Mouse (Mus musculus) naive thymus-derived CD4-positive, alpha-beta T cell, adult 5 months (primary cell): Measurements from ENCODE around the gene Xlr3c. TPM values are rescaled to one million over a fixed set of nuclear protein-coding genes. Genes with fewer than 3 reads are reported as not detected.

Experiments used
- polyA plus RNA-seq: library from polyadenylated mRNA; unstranded; fragments of 100-300 nt; shearing (Covaris generic); gene quantifications from one replicate; pipeline ENCODE4 v1.2.1, GENCODE M21; 2017

Gene Xlr3c
- polyA plus RNA-seq = not detected

GRCm38 (mm10) chrX:73265270-73265669, at the start of gene Xlr3c:
Xlr3c (minus strand) TSS chrX:73265390.

GRCm38 (mm10) chrX:73292876-73293275, 27.7 kb upstream of the Xlr3c start, which contains the start of the genes Xlr5a and Xlr5c:
Xlr5a (minus strand) TSS chrX:73292976.
Xlr5c (minus strand) TSS chrX:73292976.

GRCm38 (mm10) chrX:73242821-73243325, 22.3 kb downstream of the Xlr3c start, which contains the start of gene Xlr4c:
Xlr4c (minus strand) TSS chrX:73243130.

GRCm38 (mm10) chrX:73227914-73228605, 37.1 kb downstream of the Xlr3c start, which contains the start of gene F8a:
F8a (plus strand) TSS chrX:73228291.

GRCm38 (mm10) chrX:73213819-73214564, 51.2 kb downstream of the Xlr3c start, which contains the start of gene Xlr4b:
Xlr4b (plus strand) TSS chrX:73214333.

Other genes with a start within 250 kb of the Xlr3c start
- gene Pnma5, start 228.3 kb downstream of the Xlr3c start, polyA plus RNA-seq = not detected
- gene Pnma3, start 200.6 kb downstream of the Xlr3c start, polyA plus RNA-seq = not detected
- gene Xlr4a, start 182.9 kb downstream of the Xlr3c start, polyA plus RNA-seq = 57.4 TPM
- 1.7 TPM for gene Xlr3a, start 168.3 kb downstream of the Xlr3c start, polyA plus RNA-seq
- 0.17 TPM for gene Gm14685, start 148.3 kb downstream of the Xlr3c start, polyA plus RNA-seq
- not detected for gene Xlr5b, start 116.6 kb downstream of the Xlr3c start, polyA plus RNA-seq
- not detected for gene DXBay18, start 115.9 kb downstream of the Xlr3c start, polyA plus RNA-seq
- not detected for gene Spin2d, start 88.4 kb downstream of the Xlr3c start, polyA plus RNA-seq
- 29.1 TPM for gene Xlr3b, start 73.2 kb downstream of the Xlr3c start, polyA plus RNA-seq
- 116 TPM for gene Xlr4b, start 51.1 kb downstream of the Xlr3c start, polyA plus RNA-seq
- gene F8a, start 37.1 kb downstream of the Xlr3c start, polyA plus RNA-seq = 21.3 TPM
- 66.4 TPM for gene Xlr4c, start 22.3 kb downstream of the Xlr3c start, polyA plus RNA-seq
- not detected for gene Xlr5a, start 27.6 kb upstream of the Xlr3c start, polyA plus RNA-seq
- not detected for gene Xlr5c, start 27.6 kb upstream of the Xlr3c start, polyA plus RNA-seq
- not detected for gene Gm45015, start 71.5 kb upstream of the Xlr3c start, polyA plus RNA-seq
- 10.5 TPM for gene Zfp275, start 77.2 kb upstream of the Xlr3c start, polyA plus RNA-seq
- not detected for gene Gm18336, start 133.3 kb upstream of the Xlr3c start, polyA plus RNA-seq
- not detected for gene Zfp92, start 145.7 kb upstream of the Xlr3c start, polyA plus RNA-seq
- gene Trex2, start 170.0 kb upstream of the Xlr3c start, polyA plus RNA-seq = not detected
- 31.1 TPM for gene Haus7, start 193.7 kb upstream of the Xlr3c start, polyA plus RNA-seq
- gene Bgn, start 218.2 kb upstream of the Xlr3c start, polyA plus RNA-seq = not detected
- gene Atp2b3, start 237.7 kb upstream of the Xlr3c start, polyA plus RNA-seq = not detected